Mouse (Mus musculus): ENCODE results near the gene Lhx1.

DNA sequence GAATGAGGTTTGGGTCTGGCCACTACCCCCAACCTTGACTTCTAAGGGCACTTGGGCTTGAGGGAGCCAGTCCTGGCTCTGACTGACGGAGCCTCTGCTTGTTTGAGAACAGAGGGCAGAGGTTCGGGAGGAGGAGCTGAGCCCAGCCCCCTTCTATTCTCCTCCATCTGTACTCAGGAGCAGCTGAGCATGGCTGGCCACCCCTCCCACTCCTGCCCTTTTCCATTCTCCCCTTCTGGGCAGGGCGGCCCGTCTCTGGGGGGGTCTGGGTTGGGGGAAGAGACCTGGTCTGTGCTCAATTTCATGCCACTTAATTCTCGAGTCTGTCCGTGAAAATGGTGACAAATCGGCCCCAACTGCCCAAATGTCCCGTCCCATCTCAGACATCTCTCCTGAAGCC, 49.5 kb upstream of the Lhx1 start:
- TF ChIP-seq EP300 (optimal IDR thresholded peaks at IDR 0.05) = no peak
- no peak for TF ChIP-seq CTCF (IDR thresholded peaks at IDR 0.05; ENCODE audit: low read depth)
